Mouse (Mus musculus) small intestine, adult 2 months (tissue): ENCODE measurements at regions not wholly inside any gene's neighbourhood (a gene's known extent, or its start where the extent isn't known, plus 50 kb on each side); places are given as distances from the start of the nearest gene placed in this dataset.

Experiments
- H3K27ac ChIP-seq: fragments of 200-500 bp; 2 replicates; pipeline ENCODE4 v1.5.1; 2012; ENCODE audit warnings: low read depth, low read length, control low read depth, inconsistent platforms; ENCODE audit not compliant: insufficient read depth
- H3K27me3 ChIP-seq: fragments of 200-500 bp; 2 replicates; pipeline ENCODE4 v1.6.1; 2012; ENCODE audit warnings: mild to moderate bottlenecking, moderate library complexity, low read length, inconsistent platforms; ENCODE audit not compliant: control insufficient read depth, insufficient read depth
- H3K36me3 ChIP-seq: fragments of 200-500 bp; 2 replicates; pipeline ENCODE4 v1.6.1; 2012; ENCODE audit warnings: mild to moderate bottlenecking, low read length, control low read depth, inconsistent platforms; ENCODE audit not compliant: control insufficient read depth, insufficient read depth
- H3K4me1 ChIP-seq: fragments of 200-500 bp; 2 replicates; pipeline ENCODE4 v1.6.1; 2012; ENCODE audit warnings: low read length, inconsistent platforms, mixed read lengths; ENCODE audit not compliant: control insufficient read depth, insufficient read depth, insufficient read length
- H3K4me3 ChIP-seq: fragments of 200-500 bp; 2 replicates; pipeline ENCODE4 v1.5.1; 2012; ENCODE audit warnings: low read depth, mild to moderate bottlenecking, control low read depth, inconsistent platforms, low read length, moderate library complexity
- CTCF ChIP-seq: fragments of 200-500 bp; IDR thresholded peaks from 2 replicates; pipeline ENCODE4 v1.5.1; 2012; ENCODE audit warnings: low read depth, mild to moderate bottlenecking, control low read depth, inconsistent platforms, low read length, moderate library complexity, mixed read lengths; ENCODE audit not compliant: insufficient replicate concordance, insufficient read length; ENCODE audit errors: extremely low read depth
- POLR2A ChIP-seq: fragments of 200-500 bp; IDR thresholded peaks from 2 replicates; pipeline ENCODE4 v1.6.1; 2012; ENCODE audit warnings: low read depth, mild to moderate bottlenecking, control low read depth, inconsistent platforms, low read length, moderate library complexity
- WGBS: fragments of 180-500 bp; shearing (Covaris S2); methylation state at CpG from one replicate; pipeline ENCODE4 v1.1.7; 2018; 5-methylcytosine and 5-hydroxymethylcytosine counted together

- Histone ChIP-seq H3K27me3 (no peaks in the 10 kb centered on the region), H3K27ac (no peak overlapping the region), H3K36me3 (no peaks in the 10 kb centered on the region), H3K4me1 (no peaks in the 10 kb centered on the region), H3K4me3 (no peak overlapping the region)
- WGBS = 60% methylated on average over 2 of the region's 2 CpGs
- TF ChIP-seq CTCF = no peak
- no peak for TF ChIP-seq POLR2A
Observed at GRCm38 (mm10) chr12:86579716-86580115, 98.8 kb upstream of the Vash1 start.

GRCm38 (mm10) chr12:86580132-86580718 is 98.3 kb upstream of the Vash1 start:
- no peak overlapping the region for H3K27ac ChIP-seq
- 64% methylated on average over 4 of the region's 4 CpGs for WGBS

GRCm38 (mm10) chr12:86582076-86582475 is 96.4 kb upstream of the Vash1 start:
- Histone ChIP-seq H3K4me1 (no peaks in the 10 kb centered on the region), H3K27ac (no peak overlapping the region), H3K36me3 (no peaks in the 10 kb centered on the region), H3K27me3 (no peaks in the 10 kb centered on the region), H3K4me3 (no peak overlapping the region)
- TF ChIP-seq CTCF = no peak
- no peak for TF ChIP-seq POLR2A
- 54% methylated on average over 3 of the region's 3 CpGs for WGBS

More at GRCm38 (mm10) chr12:86580132-86580718, 98.3 kb upstream of the Vash1 start:
- no peak for TF ChIP-seq CTCF
- no peaks in the 10 kb centered on the region for H3K27me3 ChIP-seq
- H3K36me3 ChIP-seq = no peaks in the 10 kb centered on the region
- no peak overlapping the region for H3K4me3 ChIP-seq
- H3K4me1 ChIP-seq = no peaks in the 10 kb centered on the region

GRCm38 (mm10) chr12:86588010-86588409 is 90.5 kb upstream of the Vash1 start:
- Histone ChIP-seq H3K27me3 (no peaks in the 10 kb centered on the region), H3K4me1 (no peaks in the 10 kb centered on the region), H3K36me3 (no peaks in the 10 kb centered on the region), H3K27ac (no peak overlapping the region), H3K4me3 (no peak overlapping the region)
- WGBS = 84% methylated on average over 6 of the region's 6 CpGs
- TF ChIP-seq POLR2A (no peak), CTCF (no peak)

GRCm38 (mm10) chr12:86592509-86592908 is 86.0 kb upstream of the Vash1 start:
- H3K27ac ChIP-seq = no peak overlapping the region
- no peaks in the 10 kb centered on the region for H3K27me3 ChIP-seq
- no peak for TF ChIP-seq POLR2A
- TF ChIP-seq CTCF = no peak
- 49% methylated on average over 7 of the region's 7 CpGs for WGBS
- H3K4me3 ChIP-seq = no peak overlapping the region
- no peaks in the 10 kb centered on the region for H3K36me3 ChIP-seq
- no peaks in the 10 kb centered on the region; the same call in 1 of the 2 replicates for H3K4me1 ChIP-seq

GRCm38 (mm10) chr12:86594647-86595046 is 83.9 kb upstream of the Vash1 start:
- Histone ChIP-seq H3K4me1 (no peaks in the 10 kb centered on the region; the same call in 1 of the 2 replicates), H3K27ac (no peak overlapping the region), H3K4me3 (no peak overlapping the region), H3K27me3 (no peaks in the 10 kb centered on the region), H3K36me3 (no peaks in the 10 kb centered on the region)
- WGBS = 68% methylated on average over 11 of the region's 11 CpGs
- TF ChIP-seq CTCF = no peak
- TF ChIP-seq POLR2A = no peak

- H3K4me3 ChIP-seq = no peak overlapping the region
- H3K27me3 ChIP-seq = no peaks in the 10 kb centered on the region
- no peak overlapping the region for H3K27ac ChIP-seq
- no peaks in the 10 kb centered on the region for H3K36me3 ChIP-seq
- H3K4me1 ChIP-seq = no peaks in the 10 kb centered on the region
- WGBS = 21% methylated on average over 1 of the region's 1 CpGs
- TF ChIP-seq CTCF (no peak), POLR2A (no peak)
Observed at GRCm38 (mm10) chr12:86600041-86600440, 78.5 kb upstream of the Vash1 start.
